33 mouse cellular contexts compared by ENCODE assay signal in the genomic region with DNA sequence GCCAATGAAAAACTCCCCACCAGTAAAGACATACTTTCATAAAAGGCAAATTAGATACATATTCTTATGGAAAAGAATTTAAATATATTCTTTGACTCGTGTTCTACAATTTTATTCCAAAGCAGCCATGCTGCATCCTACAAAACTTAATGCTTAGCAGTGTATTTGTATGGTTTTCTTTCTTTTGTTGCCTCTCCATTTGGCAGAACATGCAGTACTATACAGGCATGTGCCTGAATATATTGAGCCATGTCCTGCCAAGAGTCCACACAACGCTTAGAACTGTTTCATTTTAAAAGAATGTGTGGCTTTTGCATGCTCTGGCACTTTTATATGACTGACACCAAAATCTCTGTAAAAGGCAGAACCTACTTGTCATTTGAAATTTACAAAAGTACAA.
"Had no signal": no experiment of that assay in that cellular context is flagged by ENCODE, and none has a peak within 500 bp of the region (broad histone marks: within the 10 kb centered on the region; RNA-seq: fewer than 3 reads in every experiment).

No protein-coding gene starts in this region.

- H3K27me3 ChIP-seq: limb, embryonic 12.5 days; limb, embryonic 13.5 days; limb, embryonic 15.5 days; liver, embryonic 12.5 days; liver, embryonic 13.5 days; liver, embryonic 15.5 days; lung, embryonic 15.5 days; megakaryocyte, embryonic 14.5 days; midbrain, embryonic 12.5 days; midbrain, embryonic 13.5 days; midbrain, embryonic 15.5 days; neural tube, embryonic 12.5 days; neural tube, embryonic 13.5 days had no signal

- H3K4me1 ChIP-seq: limb, embryonic 10.5 days; limb, embryonic 12.5 days; limb, embryonic 13.5 days; limb, embryonic 15.5 days; liver, embryonic 12.5 days; liver, embryonic 13.5 days; liver, embryonic 15.5 days; lung, embryonic 15.5 days; megakaryocyte, embryonic 14.5 days; midbrain, embryonic 10.5 days; midbrain, embryonic 12.5 days; midbrain, embryonic 13.5 days; midbrain, embryonic 15.5 days; neural tube, embryonic 12.5 days; neural tube, embryonic 13.5 days had no signal

- DNase-seq: left cerebral cortex, postnatal 4 days; liver; liver, embryonic 13.5 days; liver, postnatal 0 days; lung, adult 18-20 months; lung, adult 2 months; lung, embryonic 14.5 days; lung, postnatal 10 days; lung, postnatal 14 days; lung, postnatal 36 days; lung, postnatal 4 days; midbrain, embryonic 14.5 days had no signal

- H3K4me2 ChIP-seq: limb, embryonic 12.5 days; limb, embryonic 13.5 days; limb, embryonic 15.5 days; liver, embryonic 11.5 days; liver, embryonic 12.5 days; liver, embryonic 13.5 days; liver, embryonic 15.5 days; lung, embryonic 14.5 days; lung, embryonic 15.5 days; midbrain, embryonic 11.5 days; midbrain, embryonic 12.5 days; midbrain, embryonic 13.5 days; midbrain, embryonic 15.5 days; neural tube, embryonic 12.5 days; neural tube, embryonic 13.5 days had no signal

- H3K9ac ChIP-seq: limb, embryonic 12.5 days; limb, embryonic 13.5 days; limb, embryonic 15.5 days; liver, embryonic 12.5 days; liver, embryonic 13.5 days; liver, embryonic 14.5 days; liver, embryonic 15.5 days; liver, postnatal 0 days; lung, embryonic 14.5 days; lung, embryonic 15.5 days; midbrain, embryonic 12.5 days; midbrain, embryonic 13.5 days; midbrain, embryonic 15.5 days; neural tube, embryonic 12.5 days; neural tube, embryonic 13.5 days had no signal

- H3K4me3 ChIP-seq: limb, embryonic 10.5 days; limb, embryonic 12.5 days; limb, embryonic 13.5 days; limb, embryonic 15.5 days; liver, embryonic 12.5 days; liver, embryonic 13.5 days; liver, embryonic 15.5 days; lung, embryonic 15.5 days; megakaryocyte, embryonic 14.5 days; midbrain, embryonic 10.5 days; midbrain, embryonic 12.5 days; midbrain, embryonic 13.5 days; midbrain, embryonic 15.5 days; myocyte; neural tube, embryonic 12.5 days; neural tube, embryonic 13.5 days had no signal

- H3K27ac ChIP-seq: limb, embryonic 10.5 days; limb, embryonic 12.5 days; limb, embryonic 13.5 days; limb, embryonic 15.5 days; liver, embryonic 12.5 days; liver, embryonic 13.5 days; liver, embryonic 14.5 days; liver, embryonic 15.5 days; lung, embryonic 15.5 days; macrophage; midbrain, embryonic 10.5 days; midbrain, embryonic 12.5 days; midbrain, embryonic 13.5 days; midbrain, embryonic 15.5 days; neural tube, embryonic 12.5 days; neural tube, embryonic 13.5 days had no signal

- H3K36me3 ChIP-seq: limb, embryonic 10.5 days; limb, embryonic 12.5 days; limb, embryonic 13.5 days; limb, embryonic 15.5 days; liver, embryonic 12.5 days; liver, embryonic 13.5 days; liver, embryonic 15.5 days; lung, embryonic 15.5 days; midbrain, embryonic 10.5 days; midbrain, embryonic 12.5 days; midbrain, embryonic 13.5 days; midbrain, embryonic 15.5 days; neural tube, embryonic 12.5 days; neural tube, embryonic 13.5 days had no signal

- ATAC-seq: liver, embryonic 12.5 days; liver, postnatal 0 days; lung, postnatal 0 days; midbrain, embryonic 13.5 days; midbrain, embryonic 15.5 days; midbrain, embryonic 16.5 days had no signal

- H3K9me3 ChIP-seq: limb, embryonic 10.5 days; limb, embryonic 13.5 days; limb, embryonic 15.5 days; liver, embryonic 12.5 days; liver, embryonic 13.5 days; liver, embryonic 15.5 days; lung, embryonic 15.5 days; megakaryocyte, embryonic 14.5 days; midbrain, embryonic 10.5 days; midbrain, embryonic 12.5 days; midbrain, embryonic 13.5 days; midbrain, embryonic 15.5 days; neural tube, embryonic 12.5 days; neural tube, embryonic 13.5 days had no signal
